Mouse (Mus musculus) embryonic facial prominence, embryonic 10.5 days (tissue): ENCODE measurements around the gene Tubg1. TPM values are rescaled to one million over a fixed set of nuclear protein-coding genes. Genes with fewer than 3 reads are reported as not detected.
"Not testable (repeated sequence)": the region's sequence is repeated elsewhere in the genome, so short reads cannot be mapped to it uniquely, and the experiment has no call there.

Experiments used
- DNase-seq: peaks from one replicate; pipeline ENCODE4 v3.0.0-alpha.2; 2017; ENCODE audit warnings: low spot score
- H3K27ac ChIP-seq: fragments of 300-500 bp; sonication (generic); replicated peaks from 2 replicates; pipeline ENCODE4 v1.5.1; 2016; ENCODE audit warnings: mild to moderate bottlenecking
- H3K27me3 ChIP-seq: fragments of 300-500 bp; sonication (generic); replicated peaks from 2 replicates; pipeline ENCODE4 v1.6.1; 2016; ENCODE audit warnings: low read depth, mild to moderate bottlenecking; ENCODE audit not compliant: poor library complexity, severe bottlenecking
- H3K36me3 ChIP-seq: fragments of 300-500 bp; sonication (generic); replicated peaks from 2 replicates; pipeline ENCODE4 v1.6.1; 2016; ENCODE audit warnings: mild to moderate bottlenecking, moderate library complexity
- H3K4me1 ChIP-seq: fragments of 300-500 bp; sonication (generic); 2 replicates; pipeline ENCODE4 v1.6.1; 2016
- H3K4me3 ChIP-seq: fragments of 300-500 bp; sonication (generic); 2 replicates; pipeline ENCODE4 v1.5.1; 2016; ENCODE audit warnings: mild to moderate bottlenecking, moderate library complexity
- H3K9me3 ChIP-seq: fragments of 300-500 bp; sonication (generic); 2 replicates; pipeline ENCODE4 v1.6.1; 2016; ENCODE audit warnings: mild to moderate bottlenecking
- WGBS: fragments of 180-500 bp; shearing (Covaris S2); methylation state at CpG from one replicate; pipeline ENCODE4 v1.1.7; 2016; 5-methylcytosine and 5-hydroxymethylcytosine counted together
- polyA plus RNA-seq: library from polyadenylated mRNA; unstranded; fragments of >200 nt; fragmentation: Nextera tagmentation; extraction: Ambion mirVana; gene quantifications from 2 replicates; pipeline ENCODE4 v1.2.1, GENCODE M21; 2016

The Tubg1 gene
- polyA plus RNA-seq, 1 experiment from 2014 or later: 135 TPM

DNA sequence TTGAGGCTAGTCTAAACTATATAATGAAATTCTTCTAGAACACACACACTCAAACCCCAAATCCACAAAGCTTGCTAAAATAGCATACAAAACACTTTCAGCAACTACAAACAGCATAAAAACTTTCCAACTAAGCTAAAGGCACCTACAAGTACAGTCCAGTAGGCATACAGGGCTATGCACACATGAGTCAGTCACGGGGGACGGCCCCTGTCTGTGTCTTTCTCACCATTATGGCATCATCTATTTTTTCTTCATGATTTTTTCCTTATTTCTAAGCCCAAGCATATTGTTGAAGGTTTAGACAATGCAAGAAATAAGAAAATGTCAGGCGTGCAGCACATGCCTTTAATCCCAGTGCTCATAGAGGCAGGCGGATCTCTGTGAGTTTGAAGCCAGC is 8.6 kb upstream of the Tubg1 start:
- no peak for DNase-seq
- no peak overlapping the region for H3K4me3 ChIP-seq
- no peaks in the 10 kb centered on the region for H3K27me3 ChIP-seq
- 86% methylated on average over 4 of the region's 4 CpGs for WGBS
- H3K9me3 ChIP-seq: no peaks in the 10 kb centered on the region
- peaks cover 33% of the 10 kb centered on the region for H3K36me3 ChIP-seq
- H3K4me1 ChIP-seq: peaks cover 8% of the 10 kb centered on the region
- no peak overlapping the region for H3K27ac ChIP-seq

DNA sequence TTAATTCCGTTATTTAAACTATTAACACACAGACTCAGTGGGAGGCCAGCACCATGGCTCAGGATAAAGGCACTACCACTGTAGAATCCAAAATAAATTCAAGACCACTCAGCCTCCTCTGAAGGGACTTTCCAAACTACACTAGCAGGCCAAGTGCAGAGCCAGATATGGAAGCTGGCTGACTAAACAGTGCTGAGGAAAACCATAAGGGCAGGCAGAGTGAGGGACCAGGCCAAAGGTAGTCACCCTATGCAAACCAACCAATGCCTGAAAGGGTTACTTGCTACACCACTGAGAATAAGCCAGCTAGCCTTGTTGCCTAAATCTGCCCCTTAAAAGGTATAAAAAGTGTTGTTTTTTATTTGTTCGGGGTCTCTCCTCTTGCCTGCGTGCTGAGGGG is 7.6 kb upstream of the Tubg1 start:
- Histone ChIP-seq H3K27me3 (no peaks in the 10 kb centered on the region), H3K36me3 (peaks cover 39% of the 10 kb centered on the region), H3K9me3 (no peaks in the 10 kb centered on the region), H3K4me3 (no peak overlapping the region), H3K4me1 (peaks cover 8% of the 10 kb centered on the region), H3K27ac (no peak overlapping the region)
- 93% methylated on average over 3 of the region's 3 CpGs for WGBS
- no peak for DNase-seq

DNA sequence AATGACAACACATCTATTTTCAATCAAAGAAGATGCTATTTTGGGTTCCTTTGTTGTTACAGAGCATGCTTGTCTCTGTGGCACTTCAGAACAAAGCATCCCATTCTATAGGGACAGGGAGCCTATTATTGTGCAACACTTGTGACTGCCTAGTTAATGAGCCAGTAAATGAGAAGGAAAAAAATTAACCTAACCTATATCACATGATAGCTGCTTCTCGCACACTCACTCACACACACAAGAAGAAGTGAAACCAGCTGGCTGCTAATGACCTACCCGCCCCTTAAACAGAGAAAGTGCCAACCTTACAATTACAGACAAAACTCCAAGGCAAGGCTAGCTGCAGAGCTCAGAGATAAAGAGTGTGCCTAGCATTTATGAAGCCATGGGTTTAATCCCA is 4.2 kb upstream of the Tubg1 start:
- Histone ChIP-seq H3K36me3 (peaks cover 41% of the 10 kb centered on the region), H3K9me3 (no peaks in the 10 kb centered on the region), H3K4me3 (no peak overlapping the region), H3K27ac (no peak overlapping the region), H3K4me1 (peaks cover 24% of the 10 kb centered on the region), H3K27me3 (no peaks in the 10 kb centered on the region)
- 69% methylated on average over 2 of the region's 2 CpGs for WGBS
- no peak for DNase-seq

DNA sequence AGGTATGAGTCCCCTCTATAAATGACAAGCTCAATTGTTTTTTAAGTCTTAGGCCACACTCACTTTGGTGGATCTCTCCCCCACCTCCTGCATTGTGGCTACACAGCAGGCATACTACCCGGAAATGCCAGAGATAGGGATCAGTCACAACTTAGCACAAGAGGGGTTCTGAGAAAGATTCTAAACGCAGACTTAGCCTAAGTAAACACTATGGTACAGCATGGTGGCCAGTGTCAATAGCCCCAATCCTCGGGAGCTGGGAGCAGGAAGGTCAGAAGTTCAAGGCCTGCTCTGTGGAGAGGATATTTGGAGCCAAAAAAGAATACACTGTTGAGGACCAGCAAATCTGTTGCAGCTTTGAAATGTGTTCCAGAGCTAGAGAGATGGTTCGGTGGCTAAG is 1.6 kb upstream of the Tubg1 start:
- H3K4me1 ChIP-seq: peaks cover 34% of the 10 kb centered on the region
- DNase-seq: no peak
- H3K4me3 ChIP-seq: peak overlapping the region; percentile 94
- WGBS: 47% methylated on average over 4 of the region's 4 CpGs
- H3K9me3 ChIP-seq: no peaks in the 10 kb centered on the region
- no peaks in the 10 kb centered on the region for H3K27me3 ChIP-seq
- H3K27ac ChIP-seq: no peak overlapping the region
- H3K36me3 ChIP-seq: peaks cover 51% of the 10 kb centered on the region

DNA sequence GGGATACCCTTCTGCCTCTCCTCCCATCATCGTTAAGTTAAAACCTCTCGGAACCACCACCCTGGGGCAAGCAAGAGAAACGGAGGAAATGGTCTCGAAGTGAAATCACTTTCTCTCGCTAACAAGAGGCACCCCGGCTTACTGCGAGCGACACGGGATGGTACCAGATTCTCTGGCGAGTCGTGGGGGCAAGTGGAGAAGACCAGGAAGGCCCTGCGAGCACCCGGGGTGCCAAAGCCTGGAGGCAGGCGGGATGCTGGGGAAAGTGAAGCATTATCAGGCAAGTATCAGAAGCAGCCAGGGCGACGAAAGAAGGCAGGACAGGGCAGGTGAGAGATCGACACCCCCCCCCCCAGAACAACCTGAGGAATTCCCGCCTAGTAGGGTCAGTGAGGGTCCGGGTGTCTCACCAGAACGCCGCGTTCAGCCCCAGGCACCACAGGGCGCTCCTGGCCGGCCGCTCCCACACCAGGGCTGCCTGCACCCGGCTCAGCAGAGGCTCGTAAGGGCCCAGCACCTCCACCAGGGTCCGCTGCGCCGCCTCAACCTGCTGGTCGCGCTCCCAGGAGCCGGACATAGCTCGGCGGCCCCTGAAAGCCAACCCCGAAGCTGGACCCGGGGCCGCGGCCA is 492 bp upstream of the Tubg1 start:
- Histone ChIP-seq H3K27me3 (no peaks in the 10 kb centered on the region), H3K27ac (peak overlapping the region; percentile 93), H3K9me3 (no peaks in the 10 kb centered on the region), H3K36me3 (peaks cover 50% of the 10 kb centered on the region), H3K4me1 (peaks cover 34% of the 10 kb centered on the region), H3K4me3 (peak overlapping the region; percentile 94)
- 1% methylated on average over 39 of the region's 39 CpGs for WGBS
- no peak for DNase-seq

DNA sequence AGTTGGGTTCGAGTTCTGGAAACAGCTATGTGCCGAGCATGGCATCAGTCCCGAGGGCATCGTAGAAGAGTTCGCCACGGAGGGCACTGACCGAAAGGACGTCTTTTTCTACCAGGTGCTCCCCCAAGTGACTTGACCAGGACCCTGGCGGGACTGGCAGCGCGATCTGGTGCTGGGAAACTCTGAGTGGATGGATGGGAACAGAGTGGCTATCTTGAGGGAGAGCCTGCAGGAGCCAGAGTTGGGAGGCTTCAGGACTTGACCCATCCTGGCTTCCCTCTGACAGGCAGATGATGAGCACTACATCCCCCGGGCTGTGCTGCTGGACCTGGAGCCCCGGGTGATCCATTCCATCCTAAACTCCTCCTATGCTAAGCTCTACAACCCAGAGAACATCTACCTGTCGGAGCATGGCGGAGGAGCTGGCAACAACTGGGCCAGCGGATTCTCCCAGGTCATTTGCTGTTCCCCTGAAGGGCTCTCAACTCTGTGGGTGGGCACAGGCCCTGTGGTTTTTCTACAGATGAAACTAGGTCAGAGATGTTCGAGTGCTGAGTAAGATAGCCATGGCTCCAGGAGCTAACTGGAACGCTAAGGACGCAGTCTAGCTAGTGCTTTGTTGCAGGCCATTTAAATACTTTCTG is 929 bp downstream of the Tubg1 start:
- no peaks in the 10 kb centered on the region for H3K9me3 ChIP-seq
- WGBS: 26% methylated on average over 19 of the region's 19 CpGs
- no peaks in the 10 kb centered on the region for H3K27me3 ChIP-seq
- DNase-seq: peak; percentile 22
- peaks cover 30% of the 10 kb centered on the region for H3K4me1 ChIP-seq
- H3K27ac ChIP-seq: peak overlapping the region; percentile 93
- peak overlapping the region; percentile 94 for H3K4me3 ChIP-seq
- H3K36me3 ChIP-seq: peaks cover 61% of the 10 kb centered on the region

DNA sequence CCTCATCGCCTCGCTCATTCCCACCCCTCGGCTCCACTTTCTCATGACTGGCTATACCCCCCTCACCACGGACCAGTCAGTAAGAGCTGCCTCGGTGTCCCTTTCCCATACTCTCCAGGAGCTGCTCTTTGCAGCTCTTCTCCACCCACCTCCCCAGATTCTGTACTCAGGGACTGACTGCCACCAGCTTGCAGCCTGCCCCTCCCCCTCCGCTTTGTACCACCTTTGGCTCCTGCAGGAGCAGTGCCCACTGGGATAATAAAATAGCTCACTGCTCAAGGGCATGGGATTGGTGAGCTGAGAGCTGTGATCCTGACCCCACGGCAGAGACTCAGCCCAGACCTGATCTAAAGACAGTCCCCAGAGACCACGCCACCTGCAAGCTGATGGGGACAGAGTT is 4.8 kb downstream of the Tubg1 start:
- DNase-seq: not testable (repeated sequence)
- WGBS: 95% methylated on average over 8 of the region's 8 CpGs
- peaks cover 65% of the 10 kb centered on the region for H3K36me3 ChIP-seq

DNA sequence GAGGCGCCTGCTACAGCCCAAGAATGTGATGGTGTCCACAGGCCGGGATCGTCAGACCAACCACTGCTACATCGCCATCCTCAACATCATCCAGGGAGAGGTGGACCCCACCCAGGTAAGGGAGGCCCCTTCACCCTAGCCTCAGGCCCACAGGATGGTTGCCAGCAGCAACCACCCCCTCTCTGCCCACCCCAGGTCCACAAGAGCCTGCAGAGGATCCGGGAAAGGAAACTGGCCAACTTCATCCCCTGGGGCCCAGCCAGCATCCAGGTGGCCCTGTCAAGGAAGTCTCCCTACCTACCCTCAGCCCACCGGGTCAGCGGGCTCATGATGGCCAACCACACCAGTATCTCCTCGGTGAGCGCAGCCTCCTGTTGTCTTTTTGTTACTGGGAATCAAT is 5.3 kb downstream of the Tubg1 start:
- not testable (repeated sequence) for DNase-seq, H3K9me3 ChIP-seq, H3K27me3 ChIP-seq, H3K27ac ChIP-seq, H3K4me3 ChIP-seq
- peaks cover 65% of the 10 kb centered on the region for H3K36me3 ChIP-seq
- 96% methylated on average over 9 of the region's 9 CpGs for WGBS
- peaks cover 14% of the 10 kb centered on the region for H3K4me1 ChIP-seq

More for the DNA sequence above, 4.8 kb downstream of the Tubg1 start:
- H3K4me3 ChIP-seq, H3K27ac ChIP-seq, H3K9me3 ChIP-seq, H3K27me3 ChIP-seq: not testable (repeated sequence)
- peaks cover 12% of the 10 kb centered on the region for H3K4me1 ChIP-seq

DNA sequence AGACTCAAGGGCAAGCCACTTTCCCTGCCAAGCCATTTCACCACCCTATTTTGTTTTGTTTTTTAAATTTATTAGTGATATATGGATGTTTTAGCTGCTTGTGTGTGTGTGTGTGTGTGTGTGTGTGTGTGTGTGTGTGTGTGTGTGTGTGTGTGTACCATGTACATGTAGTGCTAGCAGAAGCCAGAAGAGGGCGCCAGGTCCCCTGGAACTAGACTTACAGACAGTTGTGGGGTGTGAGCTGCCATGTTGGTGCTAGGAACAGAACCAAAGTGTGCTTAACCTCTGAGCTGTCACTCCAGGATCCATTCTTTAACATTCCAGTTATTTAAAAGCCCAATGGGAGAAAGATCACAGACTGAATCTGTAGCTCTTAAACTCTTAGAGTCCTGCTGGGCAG is 7.3 kb downstream of the Tubg1 start:
- Histone ChIP-seq H3K27me3 (0 out of 2 replicates have a peak, but pooled peaks cover 4% of the 10 kb centered on the region), H3K9me3 (peaks cover 11% of the 10 kb centered on the region; the same call in 1 of the 2 replicates), H3K4me1 (peaks cover 6% of the 10 kb centered on the region), H3K36me3 (peaks cover 55% of the 10 kb centered on the region), H3K27ac (no peak overlapping the region), H3K4me3 (no peak overlapping the region)
- 92% methylated on average over 1 of the region's 1 CpGs for WGBS
- DNase-seq: no peak

DNA sequence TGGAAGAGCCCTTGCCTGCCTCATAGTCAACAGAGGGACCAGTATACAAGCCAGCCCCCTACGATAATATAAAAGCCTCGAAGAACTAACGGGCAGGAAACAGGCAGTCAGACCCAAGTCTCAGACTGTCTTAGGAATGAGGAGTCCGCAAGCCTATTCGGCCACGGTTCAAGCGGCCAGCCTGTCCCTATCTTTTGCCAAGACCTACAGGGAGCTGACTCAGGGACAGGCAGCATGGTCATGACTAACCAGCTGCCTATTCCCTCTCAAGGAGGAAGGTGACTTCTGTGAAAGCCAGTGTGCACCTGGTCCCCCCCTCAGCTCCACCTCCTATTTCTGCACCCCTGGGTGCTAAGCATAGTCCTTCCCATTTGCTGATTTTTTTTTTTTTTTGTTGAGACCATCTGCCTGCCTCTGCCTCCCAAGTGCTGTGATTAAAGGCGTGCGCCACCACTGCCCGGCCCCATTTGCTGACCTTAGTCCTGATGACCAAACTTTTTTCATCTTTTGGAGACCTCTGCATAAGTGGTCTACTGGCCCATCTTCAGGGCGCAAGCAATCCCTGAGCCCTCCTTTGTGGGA is 9.3 kb downstream of the Tubg1 start:
- Histone ChIP-seq H3K36me3 (peaks cover 35% of the 10 kb centered on the region), H3K4me1 (peaks cover 6% of the 10 kb centered on the region), H3K27ac (no peak overlapping the region), H3K27me3 (0 out of 2 replicates have a peak, but pooled peaks cover 5% of the 10 kb centered on the region), H3K9me3 (peaks cover 11% of the 10 kb centered on the region; the same call in 1 of the 2 replicates), H3K4me3 (no peak overlapping the region)
- DNase-seq: no peak
- 86% methylated on average over 11 of the region's 11 CpGs for WGBS

DNA sequence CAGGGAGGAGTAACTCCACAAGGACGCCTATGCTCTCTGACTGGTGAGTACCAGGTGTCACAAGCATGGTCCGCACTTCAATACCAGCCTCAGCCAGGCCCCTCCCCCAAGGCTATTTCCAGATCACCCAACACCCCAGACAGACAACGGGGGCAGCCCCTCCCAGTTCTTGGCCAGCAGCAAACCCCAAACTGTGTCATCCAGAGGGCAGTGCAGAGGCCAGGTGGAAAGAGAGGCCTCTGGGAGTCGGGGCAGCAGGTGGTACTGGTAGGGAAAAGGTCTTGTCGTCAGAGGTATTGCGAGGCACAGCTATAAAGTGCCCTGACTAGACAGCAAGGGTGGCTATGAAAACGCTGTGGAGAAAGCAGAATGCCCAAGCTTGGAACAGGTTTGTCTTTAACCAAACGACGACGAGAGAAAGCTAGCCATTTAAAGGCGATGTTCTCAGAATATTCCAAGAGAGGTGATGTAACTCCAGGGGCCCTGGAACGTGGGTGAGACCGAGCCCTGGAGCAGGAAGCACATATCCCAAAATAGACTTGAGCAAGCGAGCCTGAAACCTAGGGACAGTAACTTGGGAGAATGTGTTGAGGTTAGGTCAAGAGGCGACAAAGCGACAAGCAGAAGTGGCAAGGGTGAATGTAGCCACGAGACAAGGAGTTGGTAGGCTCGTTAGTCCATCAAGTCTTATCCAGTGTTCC is 10.5 kb downstream of the Tubg1 start:
- H3K4me3 ChIP-seq: no peak overlapping the region
- H3K9me3 ChIP-seq: peaks cover 11% of the 10 kb centered on the region; the same call in 1 of the 2 replicates
- H3K27ac ChIP-seq: no peak overlapping the region
- H3K36me3 ChIP-seq: peaks cover 25% of the 10 kb centered on the region
- WGBS: 55% methylated on average over 18 of the region's 18 CpGs
- H3K27me3 ChIP-seq: 0 out of 2 replicates have a peak, but pooled peaks cover 12% of the 10 kb centered on the region
- peaks cover 6% of the 10 kb centered on the region for H3K4me1 ChIP-seq
- no peak for DNase-seq

DNA sequence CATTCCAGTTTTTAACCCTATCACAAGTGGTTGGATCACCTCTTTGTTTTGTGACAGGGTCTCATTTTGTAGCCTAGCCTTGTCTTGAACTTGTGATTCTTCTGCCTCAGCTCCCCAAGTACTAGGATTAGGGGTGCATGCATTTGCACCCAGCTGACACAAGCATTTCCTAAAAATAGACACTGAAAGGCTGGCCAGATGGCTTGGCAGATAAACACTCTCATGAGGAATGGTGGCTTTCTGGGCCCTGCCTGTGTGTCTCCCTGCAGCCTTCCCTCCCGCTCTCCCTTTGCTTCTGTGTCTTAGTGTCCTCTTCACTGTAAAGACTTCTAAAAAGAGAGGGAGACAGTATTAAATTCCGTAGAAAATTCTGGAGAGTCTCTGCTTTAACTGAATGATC is 11.4 kb downstream of the Tubg1 start:
- Histone ChIP-seq H3K27me3 (0 out of 2 replicates have a peak, but pooled peaks cover 12% of the 10 kb centered on the region), H3K36me3 (peaks cover 15% of the 10 kb centered on the region), H3K27ac (no peak overlapping the region), H3K4me1 (peaks cover 6% of the 10 kb centered on the region), H3K4me3 (no peak overlapping the region), H3K9me3 (peaks cover 11% of the 10 kb centered on the region; the same call in 1 of the 2 replicates)
- 83% methylated on average over 2 of the region's 2 CpGs for WGBS
- no peak for DNase-seq
